Mouse (Mus musculus) liver, embryonic 14.5 days (tissue): ENCODE results near the gene Mcf2l. TPM values are rescaled to one million over a fixed set of nuclear protein-coding genes. Genes with fewer than 3 reads are reported as not detected.

Experiments
- ATAC-seq: fragments of 200-750 bp; cut with Nextera tagmentation; 2 replicates; pipeline ENCODE4 v1.8.0; 2017; ENCODE audit warnings: moderate number of reproducible peaks, mild to moderate bottlenecking, moderate library complexity; ENCODE audit not compliant: insufficient read depth
- DNase-seq, 3 experiments: peaks; one replicate each; pipeline ENCODE4 v3.0.0-alpha.2; 2012 to 2013; ENCODE audit warnings: low read depth in 3 of 3, low spot score in 3 of 3
- H3K27ac ChIP-seq: fragments of 300-500 bp; sonication (generic); 2 replicates; pipeline ENCODE4 v1.5.1; 2014; ENCODE audit warnings: moderate library complexity, mild to moderate bottlenecking, control low read depth, inconsistent platforms
- H3K27me3 ChIP-seq: fragments of 300-500 bp; sonication (generic); 2 replicates; pipeline ENCODE4 v1.6.1; 2014; ENCODE audit warnings: mild to moderate bottlenecking, low read length, moderate library complexity; ENCODE audit not compliant: control insufficient read depth, insufficient read depth
- H3K36me3 ChIP-seq: fragments of 300-500 bp; sonication (generic); replicated peaks from 2 replicates; pipeline ENCODE4 v1.6.1; 2014; ENCODE audit warnings: low read depth; ENCODE audit not compliant: control insufficient read depth, insufficient read depth
- H3K4me1 ChIP-seq, 2 experiments: fragments of 200-500 bp in 1 of 2; fragments of 300-500 bp in 1 of 2; sonication (generic) in 1 of 2; replicated peaks; 2 replicates each; pipeline ENCODE4 v1.6.1; 2012 to 2014; ENCODE audit warnings: antibody characterized with exemption in 1 of 2, inconsistent platforms in 1 of 2, low read length in 1 of 2; ENCODE audit not compliant: control insufficient read depth in 2 of 2, insufficient read depth in 2 of 2
- H3K4me2 ChIP-seq: fragments of 300-500 bp; sonication (generic); 2 replicates; pipeline ENCODE4 v1.6.1; 2014; ENCODE audit warnings: low read depth, mild to moderate bottlenecking, control low read depth, moderate library complexity
- H3K4me3 ChIP-seq, 2 experiments: fragments of 200-500 bp in 1 of 2; fragments of 300-500 bp in 1 of 2; sonication (generic) in 1 of 2; 2 replicates each; pipeline ENCODE4 v1.5.1; 2012 to 2014; ENCODE audit warnings: low read depth in 2 of 2, low read length in 2 of 2, mild to moderate bottlenecking in 2 of 2, control low read depth in 1 of 2, inconsistent platforms in 1 of 2, moderate library complexity in 1 of 2; ENCODE audit not compliant: insufficient read depth in 1 of 2
- H3K9ac ChIP-seq: fragments of 300-500 bp; sonication (generic); replicated peaks from 2 replicates; pipeline ENCODE4 v1.6.1; 2014; ENCODE audit warnings: mild to moderate bottlenecking, control low read depth, moderate library complexity
- H3K9me3 ChIP-seq: fragments of 300-500 bp; sonication (generic); 2 replicates; pipeline ENCODE4 v1.6.1; 2016; ENCODE audit warnings: low read length, mixed read lengths; ENCODE audit not compliant: control insufficient read depth
- CTCF ChIP-seq: IDR thresholded peaks from 2 replicates; pipeline ENCODE4 v1.5.1; 2016; ENCODE audit warnings: antibody characterized with exemption, low read depth, control low read depth
- EP300 ChIP-seq: IDR thresholded peaks from 2 replicates; pipeline ENCODE4 v1.6.1; 2016; ENCODE audit warnings: antibody characterized with exemption, low read depth
- WGBS: fragments of 180-500 bp; shearing (Covaris S2); extraction: QIAGEN DNeasy Blood & Tissue Kit; methylation state at CpG from one replicate; pipeline ENCODE4 v1.1.7; 2014; ENCODE audit not compliant: insufficient replicate concordance; 5-methylcytosine and 5-hydroxymethylcytosine counted together
- polyA plus RNA-seq, 2 experiments: library from polyadenylated mRNA; depleted of rRNA in 1 of 2; stranded (reverse) in 1 of 2; unstranded in 1 of 2; fragments of >200 nt; fragmentation: Nextera tagmentation in 1 of 2; extraction: Ambion mirVana in 1 of 2; gene quantifications; 2 replicates each; pipeline versions ENCODE4 v1.2.1 to v1.2.3; 2012 to 2014

Mcf2l gene
- polyA plus RNA-seq, 2 experiments: 0.44 to 0.72 TPM

DNA sequence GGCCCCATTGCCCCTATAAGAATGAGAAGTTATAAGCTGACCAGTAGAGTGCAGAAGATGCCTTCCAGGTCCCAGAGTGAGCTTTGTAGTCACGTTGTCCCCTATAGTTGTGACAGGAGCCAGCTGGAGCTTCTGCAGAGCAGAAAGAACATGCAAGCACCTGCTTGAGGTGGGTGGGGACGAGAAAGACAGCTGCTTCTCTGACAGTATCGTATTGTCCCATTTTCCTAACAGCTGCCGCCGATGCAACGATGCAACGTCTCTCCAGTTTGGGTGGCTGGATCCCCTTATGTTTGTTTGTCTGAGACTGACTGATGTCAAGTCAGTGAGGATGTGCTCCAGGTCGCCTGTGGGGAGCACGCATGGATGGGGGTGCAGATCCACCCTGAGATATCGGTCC lies 117.8 kb downstream of the Mcf2l start:
- DNase-seq (no peak), ATAC-seq (no peak)
- Histone ChIP-seq H3K4me1 (no peaks in the 10 kb centered on the region), H3K4me2 (no peak overlapping the region), H3K4me3 (no peak overlapping the region), H3K9me3 (no peaks in the 10 kb centered on the region), H3K36me3 (no peaks in the 10 kb centered on the region), H3K9ac (no peak overlapping the region), H3K27me3 (no peaks in the 10 kb centered on the region), H3K27ac (no peak overlapping the region)
- WGBS: 67% methylated on average over 10 of the region's 10 CpGs
- no peak for TF ChIP-seq CTCF
- no peak for TF ChIP-seq EP300

DNA sequence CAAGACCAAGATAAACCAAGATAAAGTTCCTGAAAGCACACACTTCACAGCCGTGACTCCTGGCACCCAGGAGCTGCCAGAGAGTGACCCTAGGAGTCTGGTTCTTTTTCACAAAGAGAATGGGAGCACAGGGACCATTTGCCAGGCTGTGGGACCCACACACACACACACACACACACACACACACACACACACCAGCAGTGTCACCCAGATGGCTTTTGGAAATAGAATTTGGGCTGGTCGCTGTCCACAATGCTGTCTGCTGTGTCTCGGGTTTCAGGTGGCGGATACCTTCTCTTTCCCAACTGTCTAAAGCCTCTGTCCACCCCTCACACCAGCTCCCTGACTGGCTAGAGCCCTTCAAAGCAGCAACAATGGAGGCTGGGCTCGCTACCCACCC lies 120.9 kb downstream of the Mcf2l start:
- DNase-seq (no peak), ATAC-seq (no peak)
- H3K4me2 ChIP-seq: no peak overlapping the region
- no peak overlapping the region for H3K27ac ChIP-seq
- no peaks in the 10 kb centered on the region for H3K27me3 ChIP-seq
- no peaks in the 10 kb centered on the region for H3K36me3 ChIP-seq
- H3K4me1 ChIP-seq: no peaks in the 10 kb centered on the region
- H3K9ac ChIP-seq: no peak overlapping the region
- TF ChIP-seq EP300 (no peak), CTCF (no peak)
- H3K4me3 ChIP-seq: no peak overlapping the region
- no peaks in the 10 kb centered on the region for H3K9me3 ChIP-seq
- 44% methylated on average over 5 of the region's 5 CpGs for WGBS

- Histone ChIP-seq H3K36me3 (no peaks in the 10 kb centered on the region), H3K4me3 (no peak overlapping the region), H3K27me3 (no peaks in the 10 kb centered on the region), H3K4me1 (no peaks in the 10 kb centered on the region), H3K27ac (no peak overlapping the region), H3K9ac (no peak overlapping the region), H3K4me2 (no peak overlapping the region), H3K9me3 (no peaks in the 10 kb centered on the region)
- TF ChIP-seq EP300 (no peak), CTCF (no peak)
- DNase-seq (no peak), ATAC-seq (no peak)
- 51% methylated on average over 5 of the region's 5 CpGs for WGBS
These were observed 121.9 kb downstream of the Mcf2l start for GRCm38 (mm10) chr8:12995481-12995880.

DNA sequence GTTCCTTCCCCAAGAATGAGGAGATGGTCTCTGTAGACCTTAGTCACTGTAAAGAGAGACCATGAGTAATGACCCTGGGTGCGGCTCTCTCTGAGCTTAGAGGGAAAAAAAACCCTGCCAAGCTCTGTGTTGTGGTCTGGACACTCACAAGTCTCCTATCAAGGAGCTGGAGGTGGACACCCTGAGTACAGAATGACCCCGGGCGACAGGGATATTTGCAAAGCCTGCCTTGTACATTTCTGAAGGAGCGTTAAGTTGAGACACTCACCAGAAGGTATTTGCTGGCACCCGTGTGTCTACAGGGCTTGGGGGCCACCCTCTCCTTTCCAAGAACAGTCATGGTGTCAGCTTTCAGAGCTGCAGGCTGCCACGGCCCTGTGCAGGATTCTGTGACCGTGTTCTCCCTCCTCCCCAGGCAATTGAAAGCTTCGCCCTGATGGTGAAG lies 123.2 kb downstream of the Mcf2l start:
- Histone ChIP-seq H3K4me2 (no peak overlapping the region), H3K27ac (no peak overlapping the region), H3K27me3 (no peaks in the 10 kb centered on the region), H3K4me1 (no peaks in the 10 kb centered on the region), H3K4me3 (no peak overlapping the region), H3K9me3 (no peaks in the 10 kb centered on the region), H3K9ac (no peak overlapping the region), H3K36me3 (no peaks in the 10 kb centered on the region)
- 52% methylated on average over 8 of the region's 8 CpGs for WGBS
- ATAC-seq (no peak), DNase-seq (no peak)
- TF ChIP-seq CTCF: no peak
- TF ChIP-seq EP300: no peak

- H3K9me3 ChIP-seq: no peaks in the 10 kb centered on the region
- WGBS: 58% methylated on average over 8 of the region's 8 CpGs
- H3K4me1 ChIP-seq: no peaks in the 10 kb centered on the region
- H3K4me3 ChIP-seq: no peak overlapping the region
- H3K36me3 ChIP-seq: no peaks in the 10 kb centered on the region
- H3K27me3 ChIP-seq: no peaks in the 10 kb centered on the region
- no peak overlapping the region for H3K4me2 ChIP-seq
- H3K27ac ChIP-seq: no peak overlapping the region
- DNase-seq (no peak), ATAC-seq (no peak)
- H3K9ac ChIP-seq: no peak overlapping the region
- TF ChIP-seq EP300 (no peak), CTCF (no peak)
These were observed 124.7 kb downstream of the Mcf2l start for GRCm38 (mm10) chr8:12998331-12998730.
